Mouse (Mus musculus) neural tube, embryonic 10.5 days (tissue): ENCODE data around the gene Dld.
A peak's percentile ranks its signal among the peaks of the same experiment; 100 is the strongest.

Experiments
- DNase-seq: peaks from one replicate; pipeline ENCODE4 v3.0.0-alpha.2; 2017; ENCODE audit warnings: low spot score; ENCODE audit errors: extremely low spot score

The Dld gene

DNA sequence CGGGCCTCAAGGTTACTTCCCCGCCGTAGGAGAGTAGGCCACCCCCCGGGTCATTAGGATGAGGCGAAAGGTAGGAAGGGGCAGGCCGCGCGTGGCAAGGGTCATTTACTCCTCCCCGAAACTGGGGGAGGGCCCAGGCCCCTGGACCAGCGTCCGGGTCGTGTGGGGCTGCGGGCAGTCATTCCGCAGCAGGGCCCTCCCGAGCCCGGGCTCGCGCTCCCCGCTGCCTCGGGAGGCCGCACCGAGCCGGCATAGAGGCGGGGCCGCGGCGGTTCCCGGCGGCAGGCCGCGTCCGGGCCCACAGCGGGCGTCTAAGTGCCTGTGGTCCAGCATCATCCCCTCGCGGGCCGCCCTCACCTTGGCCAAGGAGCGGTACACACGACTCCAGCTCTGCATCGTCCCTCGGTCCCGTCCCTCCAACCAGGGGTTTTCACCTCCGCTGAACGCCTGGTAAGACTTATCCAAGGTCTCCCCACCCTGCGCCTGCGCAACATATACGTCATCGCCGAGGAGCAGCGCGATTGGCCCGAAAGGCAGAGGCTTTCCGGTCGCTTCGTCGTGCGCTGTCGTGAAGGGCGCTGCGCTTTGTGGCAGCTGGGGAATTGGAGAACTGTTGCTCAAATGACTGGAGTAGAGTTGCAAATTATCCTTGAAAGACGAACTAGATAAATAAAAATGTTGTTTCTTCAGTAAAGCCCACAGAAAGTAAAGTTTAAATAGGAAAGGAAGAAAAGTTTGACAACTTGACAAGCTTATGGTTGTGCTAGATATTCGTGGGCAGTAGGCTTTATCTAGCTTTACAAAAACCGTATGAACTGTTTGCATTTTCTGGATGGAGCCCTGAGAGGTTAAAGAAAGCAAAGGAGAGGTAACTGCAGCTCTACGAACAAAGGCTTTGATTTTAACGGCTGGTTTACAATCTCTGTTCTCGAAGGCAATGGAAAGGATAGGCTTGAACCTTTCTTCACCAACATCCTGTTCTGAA, at the start of gene Dld:
Dld (minus strand) TSS at position 510 of the 985 bp plus-strand sequence.
- peak; percentile 96 for DNase-seq

- DNase-seq = no peak
Measured at GRCm38 (mm10) chr12:31400821-31401220, 49.6 kb upstream of the Dld start.

DNA sequence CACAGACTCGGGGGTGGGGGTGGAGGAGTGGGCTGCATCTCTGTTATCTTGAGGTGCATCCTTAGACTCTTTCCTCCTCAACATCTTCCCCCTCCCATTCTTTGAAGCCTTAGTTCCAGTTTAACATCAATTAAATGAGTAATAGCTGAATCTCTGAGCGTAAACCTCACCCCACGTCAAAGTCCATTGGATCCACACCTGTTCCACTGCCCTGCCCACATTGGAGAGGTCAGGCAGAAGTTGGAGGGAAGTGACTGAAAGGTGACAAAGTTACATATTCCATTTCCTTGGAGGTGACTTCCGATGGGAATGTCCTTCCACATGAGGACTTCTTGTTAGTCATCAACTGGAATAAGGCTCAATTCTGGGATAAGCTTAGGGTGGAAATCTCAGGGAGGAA, 46.5 kb upstream of the Dld start:
- no peak for DNase-seq

GRCm38 (mm10) chr12:31395895-31396294, 44.6 kb upstream of the Dld start:
- DNase-seq = no peak

GRCm38 (mm10) chr12:31391696-31392095, 40.4 kb upstream of the Dld start:
- no peak for DNase-seq

DNA sequence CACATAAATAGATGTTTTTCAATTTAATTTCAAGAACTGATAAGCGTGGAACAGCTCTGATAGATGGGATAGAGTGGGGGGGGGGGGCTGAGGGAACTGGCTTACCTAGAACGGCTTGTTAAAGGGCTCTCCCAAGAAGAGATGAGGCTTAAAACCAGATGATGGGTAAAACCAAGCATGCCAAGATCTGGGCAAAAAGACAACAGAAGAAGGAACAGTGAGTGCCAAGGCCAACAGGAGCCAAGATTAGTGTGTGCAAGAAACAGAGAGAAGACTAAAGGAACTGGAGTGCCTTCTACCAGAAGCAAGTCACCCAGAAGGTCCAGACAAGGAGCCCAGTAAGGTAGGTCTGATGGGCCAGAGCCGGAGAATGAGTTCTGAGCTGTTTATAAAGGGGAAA, 39.3 kb upstream of the Dld start, which contains the start of gene Slc26a3:
Slc26a3 (plus strand) TSS at position 301 of the 400 bp plus-strand sequence.
- DNase-seq = no peak

DNA sequence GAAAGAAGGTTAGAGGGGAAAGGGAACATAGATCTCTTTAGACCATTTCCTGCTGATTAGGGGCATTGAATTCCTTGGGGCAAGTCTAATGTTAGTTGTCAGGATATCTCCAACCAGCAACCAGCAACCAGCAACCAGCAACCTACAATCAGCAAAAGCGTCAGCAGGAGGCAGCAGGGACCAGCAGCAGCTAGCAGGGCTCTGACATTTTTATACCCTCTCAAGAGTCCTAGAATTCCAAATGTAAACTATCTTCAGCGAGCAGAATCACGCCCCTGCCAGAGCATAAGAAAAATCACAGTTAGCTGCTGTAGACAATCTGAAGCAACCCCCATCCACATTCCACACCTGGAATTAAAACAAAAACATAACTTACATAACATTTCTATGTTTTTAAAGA, 36.0 kb upstream of the Dld start:
- no peak for DNase-seq

- no peak for DNase-seq
Measured at GRCm38 (mm10) chr12:31382451-31382850, 31.2 kb upstream of the Dld start.

DNA sequence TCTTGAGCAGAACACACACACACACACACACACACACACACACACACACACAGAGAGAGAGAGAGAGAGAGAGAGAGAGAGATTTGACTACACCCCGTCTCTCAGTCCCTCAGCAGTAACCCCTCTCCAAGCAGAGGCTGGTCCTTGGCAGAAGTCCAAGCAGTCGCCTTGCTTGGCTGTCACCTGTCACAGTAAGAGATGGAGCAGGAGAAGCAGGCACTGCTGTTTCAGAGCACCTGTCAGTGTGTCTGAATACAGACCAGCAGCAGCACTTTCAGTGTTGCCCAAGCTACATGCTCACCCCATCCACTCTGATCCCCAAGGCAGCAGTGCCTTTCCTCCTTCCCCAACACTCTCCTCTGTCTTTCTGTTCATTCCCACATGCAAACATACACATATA, 29.6 kb upstream of the Dld start:
- DNase-seq = no peak

GRCm38 (mm10) chr12:31377241-31377640, 26.0 kb upstream of the Dld start:
- no peak for DNase-seq

GRCm38 (mm10) chr12:31376326-31376950, 25.2 kb upstream of the Dld start:
- DNase-seq = no peak

DNA sequence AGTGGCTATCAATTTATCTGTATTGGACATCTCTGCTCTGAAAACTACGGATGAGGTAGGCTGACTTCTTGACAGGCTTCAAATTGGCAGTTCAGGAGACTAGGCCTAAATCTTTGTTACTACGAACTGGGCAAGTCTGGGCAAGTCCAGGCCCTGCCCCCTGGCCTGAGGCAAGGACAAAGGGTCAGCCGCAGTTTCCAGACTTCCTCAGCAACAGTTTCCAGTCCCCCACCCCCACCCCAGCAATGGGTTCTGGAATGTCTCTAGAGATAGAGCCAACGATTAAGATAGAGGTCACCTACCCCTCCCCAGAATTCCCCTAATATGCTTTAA, 24.0 kb upstream of the Dld start:
- no peak for DNase-seq

DNA sequence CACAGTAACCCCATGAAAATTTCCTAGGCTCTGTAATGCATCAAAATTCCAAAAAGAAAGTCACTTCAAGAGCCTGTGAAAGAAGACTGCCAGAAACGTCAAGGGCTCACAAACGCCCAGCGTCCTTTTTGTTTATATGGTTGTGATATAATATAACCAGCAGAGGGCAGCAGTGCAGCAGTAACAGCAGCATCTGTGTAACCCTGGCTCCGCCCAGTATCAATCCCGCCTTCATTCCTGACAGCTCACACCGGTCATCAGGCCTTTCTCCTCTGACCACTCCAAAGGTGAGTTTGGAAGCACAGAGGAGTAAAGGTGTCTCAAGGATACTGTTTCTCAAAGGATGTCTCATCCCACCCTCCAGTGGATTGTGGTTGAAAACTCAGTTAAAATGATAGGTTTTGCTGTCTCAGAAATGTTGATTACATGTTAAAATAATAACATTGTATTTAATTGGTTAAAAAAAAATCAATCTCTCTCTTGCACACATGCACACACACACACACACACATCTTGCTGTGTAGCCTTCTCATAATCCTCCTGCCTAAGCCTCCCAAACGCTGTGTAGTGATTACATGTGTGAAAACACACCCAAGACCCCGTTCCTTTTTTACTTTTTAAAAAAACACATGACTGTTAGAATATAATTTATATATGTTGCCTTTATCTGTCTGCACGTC, 23.5 kb upstream of the Dld start:
- DNase-seq = peak; percentile 52

GRCm38 (mm10) chr12:31369656-31370055, 18.4 kb upstream of the Dld start:
- DNase-seq = no peak

DNA sequence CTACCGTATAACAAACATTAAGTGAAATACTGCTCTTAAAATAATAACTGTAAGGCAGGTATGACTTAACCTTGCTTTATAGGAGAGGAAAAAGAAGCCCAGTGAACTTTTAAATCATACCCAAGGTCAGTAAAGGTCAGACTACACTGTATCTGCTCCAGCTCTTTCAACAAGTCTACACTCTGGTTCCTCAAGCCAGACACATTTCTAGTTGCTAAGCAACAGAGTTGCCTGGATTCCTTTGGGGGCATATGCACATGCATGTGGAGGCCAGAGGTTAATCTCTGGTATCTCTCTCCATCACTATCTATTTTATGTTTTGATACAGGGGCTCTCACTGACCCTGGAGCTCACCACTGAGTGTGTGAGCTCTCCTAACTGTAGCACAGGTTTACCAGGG, 17.9 kb upstream of the Dld start:
- no peak for DNase-seq

GRCm38 (mm10) chr12:31367721-31368120, 16.5 kb upstream of the Dld start:
- no peak for DNase-seq

- DNase-seq = no peak
Measured at GRCm38 (mm10) chr12:31366428-31366827, 15.2 kb upstream of the Dld start.

- no peak for DNase-seq
Measured at GRCm38 (mm10) chr12:31350191-31350943, 886 bp downstream of the Dld start.

DNA sequence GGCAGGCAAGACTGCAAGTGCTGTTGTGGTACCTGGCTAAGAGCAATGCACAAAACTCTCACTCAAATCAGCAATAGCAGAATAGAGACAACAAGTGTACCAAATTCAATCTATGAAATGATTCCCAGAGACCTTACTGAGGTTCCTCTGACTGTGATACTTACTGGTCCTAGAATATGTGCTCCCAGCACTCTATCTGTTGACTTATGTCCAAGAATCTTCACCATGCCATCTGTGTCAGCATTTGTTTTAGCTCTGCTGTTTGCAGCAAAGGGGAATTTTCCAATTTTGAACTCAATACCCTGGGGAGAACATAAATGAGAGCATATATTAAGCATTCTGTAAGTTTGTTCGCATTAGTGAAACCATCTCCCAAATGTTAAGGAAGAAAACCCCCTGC, 18.0 kb downstream of the Dld start:
- DNase-seq = no peak

DNA sequence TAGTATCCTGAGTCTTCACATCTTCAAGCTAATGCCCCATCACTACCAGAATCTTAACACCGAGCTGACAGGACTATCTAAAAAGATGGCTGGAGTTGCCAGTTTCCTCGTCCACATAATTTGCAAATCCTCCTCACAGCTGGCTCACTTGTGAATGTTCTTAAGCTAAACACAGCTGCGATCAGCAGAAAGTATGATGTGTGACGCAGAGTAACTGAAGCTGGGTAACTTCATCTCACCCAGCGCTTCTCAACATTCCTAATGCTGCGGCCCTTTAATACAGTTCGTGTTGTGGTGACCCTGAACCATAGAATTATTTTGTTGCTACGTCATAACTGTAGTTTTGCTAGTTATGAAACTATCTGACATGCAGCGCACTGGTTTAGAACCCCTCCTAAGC, 24.1 kb downstream of the Dld start:
- DNase-seq = peak; percentile 9

DNA sequence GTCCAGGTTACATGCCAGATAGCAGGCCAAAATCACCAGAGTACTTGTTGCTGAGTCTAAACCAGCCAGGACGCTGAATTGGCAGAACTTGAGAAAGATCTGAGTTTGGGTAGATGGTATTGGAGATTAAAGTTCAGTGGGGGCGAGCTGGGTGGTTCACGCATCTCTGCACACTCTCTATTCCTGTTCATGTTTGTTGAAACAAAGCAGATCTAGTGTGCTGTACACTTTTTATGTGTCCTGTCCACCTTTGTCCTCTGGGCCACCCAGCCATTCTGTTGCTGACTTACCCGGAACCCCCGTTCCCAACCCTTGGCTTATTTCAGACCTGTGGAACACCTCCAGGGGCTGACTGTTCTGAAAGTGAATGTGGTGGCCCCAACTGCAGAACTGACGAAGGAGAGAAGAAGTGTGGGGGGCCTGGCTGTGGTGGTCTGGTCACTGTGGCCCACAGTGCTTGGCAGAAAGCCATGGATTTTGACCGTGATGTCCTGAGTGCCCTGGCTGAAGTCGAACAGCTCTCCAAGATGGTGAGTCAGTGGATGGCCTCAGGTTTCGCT, 28.0 kb downstream of the Dld start:
- no peak for DNase-seq
